Mouse (Mus musculus) ES-CJ7 (cell line): Measurements from ENCODE around the gene Hoxd11.
A peak's percentile ranks its signal among the peaks of the same experiment; 100 is the strongest.

Experiments
- DNase-seq: peaks from one replicate; pipeline ENCODE4 v3.0.0; 2011; ENCODE audit warnings: low read depth, low spot score

The Hoxd11 gene

DNA sequence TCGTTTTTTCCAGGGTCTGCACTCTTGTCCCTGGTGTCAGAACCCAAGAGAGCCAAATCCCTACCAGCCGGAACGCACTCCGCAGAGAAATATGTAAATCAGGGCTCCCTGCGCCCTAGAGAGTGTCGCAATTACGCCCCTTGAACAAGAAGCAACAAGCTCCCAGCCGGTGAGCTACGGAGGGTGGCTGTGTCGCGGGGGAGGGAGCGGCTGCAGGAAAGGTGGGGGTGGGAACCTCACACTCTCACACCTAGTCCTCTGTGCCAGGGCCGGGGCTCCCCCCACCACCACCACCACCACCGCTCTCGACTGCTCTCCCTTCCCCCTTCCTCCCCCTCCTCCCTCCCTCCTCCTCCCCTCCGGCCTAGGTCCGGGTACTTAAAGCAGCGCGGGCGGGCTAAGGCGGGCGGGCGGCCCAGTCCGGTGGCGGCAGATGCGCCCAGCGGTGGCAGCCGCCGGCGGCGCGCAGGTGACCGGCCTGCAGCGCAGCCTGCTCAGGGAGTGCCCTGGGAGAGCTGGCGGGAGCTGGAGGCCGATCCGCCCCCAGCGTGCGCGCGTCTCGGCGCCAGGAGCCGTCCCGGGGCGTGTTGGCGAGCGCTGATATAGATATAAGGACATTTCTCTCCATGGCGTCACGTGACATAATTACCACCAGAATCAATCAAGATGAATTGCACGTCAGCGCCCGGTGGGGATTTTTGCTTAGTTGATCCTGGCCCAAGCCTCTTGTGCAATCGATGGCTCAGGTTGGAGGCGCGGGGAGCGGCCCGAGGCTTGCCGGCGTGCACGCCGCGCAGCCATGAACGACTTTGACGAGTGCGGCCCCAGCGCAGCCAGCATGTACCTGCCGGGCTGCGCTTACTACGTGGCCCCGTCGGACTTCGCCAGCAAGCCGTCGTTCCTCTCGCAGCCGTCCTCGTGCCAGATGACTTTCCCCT, 2.5 kb downstream of the Hoxd11 start:
- peak; percentile 94 for DNase-seq

DNA sequence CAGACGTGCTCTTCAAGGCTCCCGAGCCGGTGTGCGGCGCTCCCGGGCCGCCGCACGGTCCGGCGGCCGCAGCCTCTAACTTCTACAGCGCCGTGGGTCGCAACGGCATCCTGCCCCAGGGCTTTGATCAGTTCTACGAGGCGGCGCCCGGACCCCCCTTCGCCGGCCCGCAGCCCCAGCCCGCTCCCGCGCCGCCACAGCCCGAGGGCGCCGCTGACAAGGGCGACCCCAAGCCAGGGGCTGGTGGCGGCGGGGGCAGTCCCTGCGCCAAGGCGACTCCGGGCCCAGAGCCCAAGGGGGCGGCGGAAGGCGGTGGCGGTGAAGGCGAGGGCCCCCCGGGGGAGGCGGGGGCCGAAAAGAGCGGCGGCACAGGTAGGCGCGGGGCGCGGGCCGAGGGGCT, 3.4 kb downstream of the Hoxd11 start:
- DNase-seq = peak; percentile 17

DNA sequence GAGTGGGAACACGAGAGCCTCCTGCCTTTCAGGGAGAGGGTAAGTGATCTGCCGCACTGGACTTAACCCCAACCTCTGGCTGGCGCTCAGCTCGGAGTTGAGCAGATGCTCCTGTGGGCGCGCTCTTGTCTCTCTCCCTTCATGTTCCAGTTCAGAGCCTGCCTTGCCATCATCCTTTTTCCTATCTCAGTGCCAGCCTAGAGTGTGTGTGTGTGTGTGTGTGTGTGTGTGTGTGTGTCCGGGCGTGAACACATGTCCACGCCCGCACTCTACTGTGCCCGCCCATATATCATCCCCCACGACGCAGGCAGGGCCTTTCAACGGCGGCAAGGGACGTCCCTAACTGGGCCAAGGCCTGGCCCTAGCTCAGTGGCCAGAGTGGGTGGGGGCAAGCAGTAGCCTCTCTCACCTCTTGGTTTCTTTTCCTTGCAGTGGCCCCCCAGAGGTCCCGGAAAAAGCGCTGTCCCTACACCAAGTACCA, 4.2 kb downstream of the Hoxd11 start:
- DNase-seq = peak; percentile 81

DNA sequence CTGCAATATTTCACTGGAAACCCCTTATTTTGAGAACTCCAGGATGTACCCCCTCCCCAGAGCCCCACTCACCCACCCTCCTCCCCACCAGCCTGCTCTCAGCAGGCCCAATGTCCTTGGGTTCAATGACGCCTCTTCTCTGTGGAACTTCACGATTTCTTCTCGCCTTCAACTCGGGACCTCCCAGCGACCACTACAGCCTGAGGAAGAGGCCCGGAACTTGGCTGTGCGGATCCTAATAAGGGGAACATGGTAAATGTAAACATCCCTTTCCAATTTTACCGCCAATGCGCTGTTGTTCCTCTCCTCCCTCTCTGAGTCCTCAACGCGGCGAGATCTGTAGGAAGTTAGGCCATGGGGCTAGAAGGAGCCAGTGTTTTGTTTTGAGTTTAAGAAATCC, 4.7 kb downstream of the Hoxd11 start:
- no peak for DNase-seq

DNA sequence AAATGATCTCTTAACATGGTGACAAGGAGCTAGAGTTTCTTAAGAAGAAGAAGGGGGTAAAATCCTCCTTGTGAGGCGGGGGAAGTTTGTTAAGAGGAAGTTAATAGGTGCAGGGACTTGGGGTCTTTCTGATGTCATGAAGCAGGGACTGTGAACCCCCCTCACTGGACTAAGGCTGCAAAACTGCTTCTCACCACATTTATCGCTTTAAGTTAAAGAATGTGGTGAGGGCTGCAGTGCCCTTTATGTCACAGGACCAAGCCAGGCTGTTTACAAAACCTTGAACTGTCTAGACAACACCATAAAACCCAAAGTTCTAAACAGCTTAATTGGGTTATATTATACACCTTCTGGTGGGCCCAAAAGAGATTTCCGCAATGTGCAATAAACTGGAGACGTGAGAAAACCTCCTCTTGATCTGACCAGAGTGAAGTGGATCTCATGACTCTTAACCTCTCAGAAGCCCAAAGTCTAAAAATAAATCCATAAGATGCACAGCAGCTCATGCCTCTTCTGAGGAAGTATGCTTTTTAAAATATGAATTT, 5.8 kb downstream of the Hoxd11 start:
- DNase-seq = no peak

- DNase-seq = peak; percentile 93
These were observed 7.1 kb downstream of the Hoxd11 start for GRCm38 (mm10) chr2:74686301-74686987.

- no peak for DNase-seq
These were observed 7.8 kb downstream of the Hoxd11 start for GRCm38 (mm10) chr2:74686988-74687697.

GRCm38 (mm10) chr2:74687698-74688555, 8.6 kb downstream of the Hoxd11 start:
- no peak for DNase-seq

DNA sequence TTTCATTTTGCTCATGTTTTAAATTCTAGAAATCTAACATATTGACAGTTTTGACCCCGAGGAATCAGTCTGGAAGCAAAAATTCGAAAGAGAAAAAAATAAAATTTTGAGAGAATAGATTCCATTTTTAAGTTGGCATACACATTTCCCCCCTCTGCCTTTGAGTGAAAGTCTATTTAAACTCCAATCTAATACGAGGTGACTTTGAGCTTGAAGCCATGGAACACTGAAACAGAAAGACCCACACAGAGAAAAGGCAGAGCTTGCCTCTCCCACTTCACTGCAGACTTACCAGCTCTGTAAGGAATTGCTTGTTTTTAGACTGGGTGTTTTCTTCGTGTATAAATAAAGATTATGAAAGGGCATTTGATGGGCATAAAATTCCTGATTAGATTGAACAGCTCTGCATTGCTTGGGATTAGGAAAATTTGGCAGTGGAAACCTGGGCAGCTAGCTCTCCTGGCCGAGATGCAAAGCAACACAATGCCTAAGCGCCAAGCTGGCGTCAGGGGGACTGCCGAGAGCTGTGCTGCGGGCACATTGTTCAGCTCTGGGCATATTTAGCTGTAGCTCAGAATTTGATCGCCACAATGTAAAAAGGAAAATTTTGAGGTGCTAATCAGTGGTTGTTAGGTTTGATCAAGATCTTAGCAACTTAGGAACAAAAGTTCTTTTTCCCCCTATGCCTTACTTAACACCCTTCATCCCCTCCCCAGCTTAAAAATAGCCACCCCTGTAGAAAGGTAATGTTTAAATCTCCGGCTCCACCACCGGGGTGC, 9.6 kb downstream of the Hoxd11 start:
- DNase-seq = no peak

DNA sequence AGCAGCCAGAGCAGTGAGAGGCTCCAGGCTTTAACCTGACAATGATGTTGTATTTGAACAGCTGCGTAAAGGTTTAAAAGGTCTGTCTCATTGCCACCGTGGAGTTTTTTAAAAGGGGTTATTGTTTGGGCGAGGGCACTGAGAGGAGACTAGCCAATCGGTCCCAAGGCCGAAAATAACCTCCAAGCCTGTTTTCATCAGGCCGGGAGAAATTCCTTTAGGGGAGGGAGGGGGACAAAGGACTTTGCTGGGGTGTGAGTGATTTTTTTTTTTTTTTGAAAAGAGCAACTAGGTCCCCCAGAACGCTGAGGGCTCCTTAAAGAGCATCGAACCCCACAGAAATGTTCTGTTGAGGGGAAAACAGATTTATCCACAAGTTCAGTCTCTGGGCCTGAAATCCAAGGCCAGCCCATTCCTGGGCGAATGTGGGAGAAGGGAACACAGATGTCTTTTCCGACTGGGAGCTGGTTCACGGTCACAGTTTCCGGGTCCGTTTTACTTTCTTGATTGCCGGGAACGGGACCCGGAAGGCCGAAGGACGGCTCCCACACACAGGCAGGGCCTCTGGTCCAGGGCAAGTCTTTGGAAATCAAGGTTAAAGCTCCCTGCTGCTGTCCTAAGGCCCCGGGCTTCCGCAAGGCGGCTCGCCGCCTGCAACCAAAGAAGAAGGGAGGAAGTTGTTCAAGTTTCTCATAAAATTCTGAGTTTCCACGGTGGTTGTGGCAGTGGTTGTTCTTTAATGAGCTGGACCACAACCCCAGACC, 10.4 kb downstream of the Hoxd11 start:
- DNase-seq = no peak

DNA sequence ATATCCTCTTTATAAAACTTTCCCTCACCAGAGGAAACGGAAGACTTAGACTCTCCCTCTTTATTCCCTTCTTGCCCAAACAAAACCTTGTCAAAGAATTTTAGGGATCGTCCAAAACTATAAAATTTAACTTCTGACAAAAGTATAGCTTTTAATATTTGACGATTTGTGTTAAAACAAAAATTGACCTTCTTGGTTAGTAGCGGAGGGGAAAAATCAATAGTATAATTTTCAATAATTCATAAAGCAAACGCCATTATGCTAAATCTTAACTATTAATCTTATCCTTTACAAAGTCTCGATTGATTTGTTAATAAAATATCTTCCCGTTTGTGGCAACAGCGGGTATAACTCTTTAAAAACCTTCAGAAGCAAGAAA, 11.0 kb downstream of the Hoxd11 start:
- no peak for DNase-seq

GRCm38 (mm10) chr2:74691022-74691951, 11.9 kb downstream of the Hoxd11 start, which contains the start of gene Hoxd10:
Gene Hoxd10, plus strand, starts transcription at chr2:74691924.
- peak; percentile 94 for DNase-seq

DNA sequence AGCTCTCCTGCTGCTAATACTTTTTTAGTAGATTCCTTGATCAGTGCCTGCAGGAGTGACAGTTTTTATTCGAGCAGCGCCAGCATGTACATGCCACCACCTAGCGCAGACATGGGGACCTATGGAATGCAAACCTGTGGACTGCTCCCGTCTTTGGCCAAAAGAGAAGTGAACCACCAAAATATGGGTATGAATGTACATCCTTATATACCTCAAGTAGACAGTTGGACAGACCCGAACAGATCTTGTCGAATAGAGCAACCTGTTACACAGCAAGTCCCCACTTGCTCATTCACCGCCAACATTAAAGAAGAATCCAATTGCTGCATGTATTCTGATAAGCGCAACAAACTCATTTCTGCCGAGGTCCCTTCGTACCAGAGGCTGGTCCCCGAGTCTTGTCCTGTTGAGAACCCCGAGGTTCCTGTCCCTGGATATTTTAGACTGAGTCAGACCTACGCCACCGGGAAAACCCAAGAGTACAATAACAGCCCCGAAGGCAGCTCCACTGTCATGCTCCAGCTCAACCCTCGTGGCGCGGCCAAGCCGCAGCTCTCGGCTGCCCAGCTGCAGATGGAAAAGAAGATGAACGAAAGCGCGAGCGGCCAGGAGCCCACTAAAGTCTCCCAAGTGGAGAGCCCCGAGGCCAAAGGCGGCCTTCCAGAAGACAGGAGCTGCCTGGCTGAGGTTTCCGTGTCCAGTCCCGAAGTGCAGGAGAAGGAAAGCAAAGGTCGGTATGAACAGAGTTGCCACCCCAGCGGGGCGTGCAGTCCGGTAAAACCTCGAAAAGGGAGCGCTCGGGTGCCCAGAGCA, 12.8 kb downstream of the Hoxd11 start:
- DNase-seq = no peak

DNA sequence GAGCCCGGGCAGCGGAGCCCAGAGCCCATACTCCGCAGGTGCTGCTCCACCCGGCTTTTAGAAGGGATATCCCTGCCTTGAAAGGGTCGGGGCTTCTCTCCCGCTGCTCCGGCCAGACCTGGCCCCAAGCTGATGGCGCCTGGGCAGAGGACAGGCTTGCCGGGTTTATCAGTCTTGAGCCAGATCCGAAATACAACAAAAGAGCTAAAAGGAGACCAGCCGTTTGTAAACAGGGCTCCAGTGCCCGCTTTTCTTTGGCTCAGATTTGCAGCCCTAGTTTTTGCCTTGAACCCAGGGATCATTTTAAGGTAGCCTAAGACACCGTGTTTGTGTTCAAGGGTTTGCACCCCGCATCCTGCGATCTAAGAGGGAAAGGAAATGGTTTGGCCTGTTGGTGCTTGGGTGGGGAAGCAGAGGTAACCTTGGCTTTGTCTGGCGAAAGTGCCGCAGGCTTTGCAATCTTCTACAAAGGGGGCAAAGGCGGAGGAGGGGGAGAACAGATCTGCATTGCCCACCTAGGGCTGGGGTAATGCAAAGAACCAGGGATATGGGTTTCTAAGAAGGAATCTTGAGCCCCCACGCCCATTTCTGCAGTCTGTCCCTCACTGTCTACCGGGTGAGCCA, 13.6 kb downstream of the Hoxd11 start:
- DNase-seq = no peak

- DNase-seq = no peak
These were observed 14.1 kb downstream of the Hoxd11 start for GRCm38 (mm10) chr2:74693432-74693827.

- peak; percentile 86 for DNase-seq
These were observed 14.7 kb downstream of the Hoxd11 start for GRCm38 (mm10) chr2:74694066-74694465.

- DNase-seq = no peak
These were observed 16.0 kb downstream of the Hoxd11 start for GRCm38 (mm10) chr2:74695383-74695782.
